In genomic region chr5:134282603-134283002, GRCm38 (mm10) we compare ENCODE assay signal across 17 mouse cellular contexts. TPM values are rescaled to one million over a fixed set of nuclear protein-coding genes. Genes with fewer than 3 reads are reported as not detected.
A peak's percentile ranks its signal among the peaks of the same experiment; 100 is the strongest.
DNase-seq lines count a peak whose midpoint lies in the region; ATAC-seq and TF ChIP-seq lines count a peak whose summit lies in the region.
"Had no signal": no experiment of that assay in that cellular context is flagged by ENCODE, and none has a peak within 500 bp of the region (broad histone marks: within the 10 kb centered on the region; RNA-seq: fewer than 3 reads in every experiment).

No protein-coding gene starts in this region.

- no peak for DNase-seq in heart, postnatal 0 days (ENCODE audit: low spot score)
- DNase-seq in heart, embryonic 10.5 days (ENCODE audit: low spot score) = no peak
- DNase-seq in CD8-positive naive resting alpha-beta T cell, adult 2 months (ENCODE audit: low read depth in 2 of 2, low spot score in 2 of 2) = peak; percentile 75 to 82
- DNase-seq in thymus, postnatal 4 days = peak; percentile 81
- DNase-seq in urinary bladder, postnatal 14 days (ENCODE audit: low spot score) = no peak
- no peak for DNase-seq in right cerebral cortex, postnatal 14 days
- DNase-seq: adrenal gland, adult 2 months; cerebellum, adult 11 months; cerebellum, postnatal 25 days had no signal

- TF ChIP-seq POLR2A in small intestine, adult 2 months (IDR thresholded peaks at IDR 0.05; ENCODE audit: low read depth, low read length) = no peak

- 77% methylated on average over 9 of the region's 9 CpGs for WGBS in heart, postnatal 0 days
- 92% methylated on average over 9 of the region's 9 CpGs for WGBS in heart, embryonic 10.5 days
- WGBS in small intestine, adult 2 months = 87% methylated on average over 9 of the region's 9 CpGs

- H3K4me1 ChIP-seq in heart, postnatal 0 days (ENCODE audit: control insufficient read depth, insufficient read depth) = no peaks in the 10 kb centered on the region
- H3K4me1 ChIP-seq in heart, embryonic 10.5 days = no peaks in the 10 kb centered on the region
- no peaks in the 10 kb centered on the region for H3K4me1 ChIP-seq in small intestine, adult 2 months (ENCODE audit: control insufficient read depth, insufficient read depth, insufficient read length, low read length)
- H3K4me1 ChIP-seq: hindbrain, embryonic 12.5 days; liver, embryonic 12.5 days; lung, embryonic 15.5 days; midbrain, embryonic 13.5 days had no signal

- H3K4me2 ChIP-seq in heart, postnatal 0 days (ENCODE audit: low read depth, low read length) = no peak overlapping the region
- H3K4me2 ChIP-seq: hindbrain, embryonic 12.5 days; liver, embryonic 12.5 days; lung, embryonic 15.5 days; midbrain, embryonic 13.5 days had no signal

- no peak for TF ChIP-seq EP300 in heart, postnatal 0 days (IDR thresholded peaks at IDR 0.05; ENCODE audit: low read depth)

- no peak overlapping the region for H3K9ac ChIP-seq in heart, postnatal 0 days (replicated peaks; ENCODE audit: low read depth, low read length)
- H3K9ac ChIP-seq: hindbrain, embryonic 12.5 days; liver, embryonic 12.5 days; lung, embryonic 15.5 days; midbrain, embryonic 13.5 days had no signal

- peak overlapping the region; percentile 13; the same call in 1 of the 2 replicates for H3K27ac ChIP-seq in heart, postnatal 0 days (ENCODE audit: low read depth)
- no peak overlapping the region for H3K27ac ChIP-seq in heart, embryonic 10.5 days
- H3K27ac ChIP-seq in small intestine, adult 2 months (ENCODE audit: insufficient read depth, low read depth, low read length) = peak overlapping the region; percentile 16; the same call in 1 of the 2 replicates
- H3K27ac ChIP-seq: hindbrain, embryonic 12.5 days; kidney, postnatal 0 days; liver, embryonic 12.5 days; lung, embryonic 15.5 days; midbrain, embryonic 13.5 days had no signal

- H3K9me3 ChIP-seq in heart, postnatal 0 days (replicated peaks; ENCODE audit: control insufficient read depth, low read length) = no peaks in the 10 kb centered on the region
- no peaks in the 10 kb centered on the region for H3K9me3 ChIP-seq in heart, embryonic 10.5 days
- H3K9me3 ChIP-seq: hindbrain, embryonic 12.5 days; liver, embryonic 12.5 days; lung, embryonic 15.5 days; midbrain, embryonic 13.5 days had no signal

- TF ChIP-seq CTCF in heart, postnatal 0 days (IDR thresholded peaks at IDR 0.05; ENCODE audit: low read depth) = no peak
- no peak for TF ChIP-seq CTCF in small intestine, adult 2 months (IDR thresholded peaks at IDR 0.05; ENCODE audit: extremely low read depth, insufficient read length, insufficient replicate concordance, low read depth, low read length)

- no peak overlapping the region for H3K4me3 ChIP-seq in heart, postnatal 0 days (ENCODE audit: low read depth, low read length)
- H3K4me3 ChIP-seq in heart, embryonic 10.5 days = no peak overlapping the region
- H3K4me3 ChIP-seq in small intestine, adult 2 months (ENCODE audit: low read depth, low read length) = no peak overlapping the region
- H3K4me3 ChIP-seq: hindbrain, embryonic 12.5 days; liver, embryonic 12.5 days; lung, embryonic 15.5 days; midbrain, embryonic 13.5 days had no signal

- H3K36me3 ChIP-seq in heart, postnatal 0 days (replicated peaks; ENCODE audit: control insufficient read depth, insufficient read depth, low read length) = peaks cover 98% of the 10 kb centered on the region
- H3K36me3 ChIP-seq in heart, embryonic 10.5 days = peaks cover 99% of the 10 kb centered on the region
- H3K36me3 ChIP-seq in small intestine, adult 2 months (ENCODE audit: control insufficient read depth, insufficient read depth, low read length) = peaks cover 54% of the 10 kb centered on the region

- no peak for ATAC-seq in heart, postnatal 0 days (ENCODE audit: insufficient read depth, low read depth)
- ATAC-seq: forebrain, embryonic 14.5 days; intestine, embryonic 16.5 days; liver, embryonic 12.5 days; midbrain, embryonic 13.5 days had no signal

- H3K27me3 ChIP-seq in heart, postnatal 0 days (ENCODE audit: control insufficient read depth, insufficient read depth, low read length) = no peaks in the 10 kb centered on the region
- no peaks in the 10 kb centered on the region for H3K27me3 ChIP-seq in heart, embryonic 10.5 days (ENCODE audit: insufficient read depth, poor library complexity, severe bottlenecking)
- H3K27me3 ChIP-seq in small intestine, adult 2 months (ENCODE audit: control insufficient read depth, insufficient read depth, low read length) = no peaks in the 10 kb centered on the region
- H3K27me3 ChIP-seq: hindbrain, embryonic 12.5 days; liver, embryonic 12.5 days; lung, embryonic 15.5 days; midbrain, embryonic 13.5 days had no signal

RNA-seq across cellular contexts. Expression of gene Gtf2i, which starts 32.0 kb away (rescaled TPM):
- total RNA-seq in heart, postnatal 0 days (2014; rRNA removed; ENCODE audit: low replicate concordance) = 84.8 and 97.1 TPM in 2 replicates
- polyA plus RNA-seq in heart, postnatal 0 days (2015; fragmentation: Nextera tagmentation; extraction: Ambion mirVana) = 81.9 and 82.3 TPM in 2 replicates
- 130 and 141 TPM in 2 replicates for polyA plus RNA-seq in heart, embryonic 10.5 days (2016; fragmentation: Nextera tagmentation; extraction: Ambion mirVana)
- polyA plus RNA-seq in small intestine, adult 2 months (2012; rRNA removed) = 20.7 and 34.0 TPM in 2 replicates

RNA-seq across cellular contexts. Expression of gene Ncf1, which starts 53.2 kb away (rescaled TPM):
- 0.70 and 3.1 TPM in 2 replicates for total RNA-seq in heart, postnatal 0 days (2014; rRNA removed; ENCODE audit: low replicate concordance)
- polyA plus RNA-seq in heart, postnatal 0 days (2015; fragmentation: Nextera tagmentation; extraction: Ambion mirVana) = 1.7 and 1.8 TPM in 2 replicates
- 0.96 and 2.2 TPM in 2 replicates for polyA plus RNA-seq in heart, embryonic 10.5 days (2016; fragmentation: Nextera tagmentation; extraction: Ambion mirVana)
- 14.3 and 18.9 TPM in 2 replicates for polyA plus RNA-seq in small intestine, adult 2 months (2012; rRNA removed)

Comparison
In these comparisons a context has a peak if more than half of its experiments do, and no peak if none do; other contexts are left out.
1. DNase-seq: peak in CD8-positive naive resting alpha-beta T cell, adult 2 months (2 of 2) and thymus, postnatal 4 days (single experiment); none in heart, postnatal 0 days (single experiment), heart, embryonic 10.5 days (single experiment), urinary bladder, postnatal 14 days (single experiment) and right cerebral cortex, postnatal 14 days (single experiment).